Mouse (Mus musculus) limb, embryonic 14.5 days (tissue): Measurements from ENCODE around the gene Cdk15. TPM values are rescaled to one million over a fixed set of nuclear protein-coding genes. Genes with fewer than 3 reads are reported as not detected.
A peak's percentile ranks its signal among the peaks of the same experiment; 100 is the strongest.

Experiments used
- ATAC-seq: fragments of 200-750 bp; cut with Nextera tagmentation; 2 replicates; pipeline ENCODE4 v1.8.0; 2017; ENCODE audit warnings: low read depth, moderate number of reproducible peaks, moderate TSS enrichment; ENCODE audit not compliant: low FRiP score
- DNase-seq: peaks from one replicate; pipeline ENCODE4 v3.0.0-alpha.2; 2015; ENCODE audit warnings: low spot score
- H3K27ac ChIP-seq: fragments of 300-500 bp; sonication (generic); replicated peaks from 2 replicates; pipeline ENCODE4 v1.5.1; 2014; ENCODE audit warnings: low read depth, mild to moderate bottlenecking, low read length, moderate library complexity, mixed read lengths
- H3K27me3 ChIP-seq: fragments of 300-500 bp; sonication (generic); 2 replicates; pipeline ENCODE4 v1.6.1; 2014; ENCODE audit warnings: low read length, mixed read lengths; ENCODE audit not compliant: control insufficient read depth, insufficient read depth
- H3K36me3 ChIP-seq: fragments of 300-500 bp; sonication (generic); 2 replicates; pipeline ENCODE4 v1.6.1; 2014; ENCODE audit warnings: mild to moderate bottlenecking, low read length, moderate library complexity, mixed read lengths; ENCODE audit not compliant: control insufficient read depth, insufficient read depth
- H3K4me1 ChIP-seq: fragments of 300-500 bp; sonication (generic); 2 replicates; pipeline ENCODE4 v1.6.1; 2014; ENCODE audit warnings: antibody characterized with exemption, low read length, mixed read lengths; ENCODE audit not compliant: control insufficient read depth, insufficient read depth
- H3K4me2 ChIP-seq: fragments of 300-500 bp; sonication (generic); replicated peaks from 2 replicates; pipeline ENCODE4 v1.6.1; 2014; ENCODE audit warnings: low read depth, mild to moderate bottlenecking, low read length, moderate library complexity; ENCODE audit not compliant: severe bottlenecking
- H3K4me3 ChIP-seq: fragments of 300-500 bp; sonication (generic); replicated peaks from 2 replicates; pipeline ENCODE4 v1.5.1; 2014; ENCODE audit warnings: low read length
- H3K9ac ChIP-seq: fragments of 300-500 bp; sonication (generic); 2 replicates; pipeline ENCODE4 v1.6.1; 2014; ENCODE audit warnings: mild to moderate bottlenecking, low read depth, low read length, moderate library complexity; ENCODE audit not compliant: severe bottlenecking
- H3K9me3 ChIP-seq: fragments of 300-500 bp; sonication (generic); 2 replicates; pipeline ENCODE4 v1.6.1; 2016; ENCODE audit warnings: low read length; ENCODE audit not compliant: control insufficient read depth
- POLR2A ChIP-seq: fragments of 200-500 bp; IDR thresholded peaks from 2 replicates; pipeline ENCODE4 v1.8.0; 2012; ENCODE audit warnings: inconsistent platforms, mild to moderate bottlenecking, moderate library complexity, borderline replicate concordance; ENCODE audit not compliant: insufficient read depth, insufficient read length; ENCODE audit errors: extremely low read depth
- WGBS: fragments of 180-500 bp; shearing (Covaris S2); extraction: QIAGEN DNeasy Blood & Tissue Kit; methylation state at CpG from one replicate; pipeline ENCODE4 v1.1.7; 2014; 5-methylcytosine and 5-hydroxymethylcytosine counted together
- polyA plus RNA-seq, 2 experiments: library from polyadenylated mRNA; depleted of rRNA in 1 of 2; stranded (reverse) in 1 of 2; unstranded in 1 of 2; fragments of >200 nt; fragmentation: Nextera tagmentation in 1 of 2; extraction: Ambion mirVana in 1 of 2; gene quantifications; 2 replicates each; pipeline versions ENCODE4 v1.2.1 to v1.2.3; 2012 to 2014

The Cdk15 gene
- polyA plus RNA-seq, 2 experiments = 0.34 to 0.48 TPM

GRCm38 (mm10) chr1:59313154-59313940, 56.6 kb downstream of the Cdk15 start:
- no peak overlapping the region for H3K9ac ChIP-seq
- no peak for DNase-seq
- 73% methylated on average over 8 of the region's 8 CpGs for WGBS
- H3K4me1 ChIP-seq = peaks cover 6% of the 10 kb centered on the region; the same call in 1 of the 2 replicates
- ATAC-seq = no peak
- H3K36me3 ChIP-seq = no peaks in the 10 kb centered on the region
- H3K4me3 ChIP-seq = no peak overlapping the region
- no peaks in the 10 kb centered on the region for H3K9me3 ChIP-seq
- H3K4me2 ChIP-seq = no peak overlapping the region
- H3K27me3 ChIP-seq = no peaks in the 10 kb centered on the region
- TF ChIP-seq POLR2A = no peak
- no peak overlapping the region for H3K27ac ChIP-seq

GRCm38 (mm10) chr1:59315057-59315807, 58.5 kb downstream of the Cdk15 start:
- 20% methylated on average over 5 of the region's 5 CpGs for WGBS
- Histone ChIP-seq H3K9ac (no peak overlapping the region), H3K27me3 (no peaks in the 10 kb centered on the region), H3K4me1 (peaks cover 12% of the 10 kb centered on the region), H3K4me3 (no peak overlapping the region), H3K9me3 (no peaks in the 10 kb centered on the region), H3K36me3 (no peaks in the 10 kb centered on the region), H3K27ac (no peak overlapping the region), H3K4me2 (no peak overlapping the region)
- no peak for ATAC-seq
- no peak for TF ChIP-seq POLR2A
- DNase-seq = no peak

DNA sequence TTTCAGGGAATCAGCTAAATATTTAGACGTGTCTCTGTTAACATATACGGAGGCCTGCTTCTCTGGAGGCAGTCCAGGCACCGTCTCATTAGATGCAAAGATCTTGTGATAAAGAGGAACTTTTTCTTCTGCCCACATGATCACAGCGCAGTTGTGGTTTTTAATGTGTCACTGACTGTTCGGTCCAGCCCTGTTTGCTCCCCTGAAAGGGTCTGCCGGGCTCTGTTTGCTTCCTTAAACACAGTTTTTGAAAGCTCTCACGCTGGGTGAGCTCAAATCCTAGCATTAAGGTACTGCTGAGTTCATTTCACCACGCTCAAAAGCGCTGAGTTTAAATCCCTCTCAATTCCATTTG, 59.3 kb downstream of the Cdk15 start:
- no peaks in the 10 kb centered on the region for H3K9me3 ChIP-seq
- no peak overlapping the region for H3K4me2 ChIP-seq
- no peak for DNase-seq
- H3K27me3 ChIP-seq = no peaks in the 10 kb centered on the region
- H3K4me3 ChIP-seq = no peak overlapping the region
- 15% methylated on average over 9 of the region's 9 CpGs for WGBS
- peaks cover 9% of the 10 kb centered on the region for H3K4me1 ChIP-seq
- H3K27ac ChIP-seq = no peak overlapping the region
- no peak overlapping the region for H3K9ac ChIP-seq
- no peaks in the 10 kb centered on the region for H3K36me3 ChIP-seq
- TF ChIP-seq POLR2A = no peak
- ATAC-seq = no peak

- TF ChIP-seq POLR2A = no peak
- DNase-seq (peak; percentile 77), ATAC-seq (peak; percentile 47; the same call in 1 of the 2 replicates)
- Histone ChIP-seq H3K4me3 (0 out of 2 replicates have a peak overlapping the region, but pooled peaks have one; percentile 3), H3K27ac (no peak overlapping the region), H3K36me3 (no peaks in the 10 kb centered on the region), H3K4me1 (peaks cover 13% of the 10 kb centered on the region), H3K9me3 (no peaks in the 10 kb centered on the region), H3K4me2 (peak overlapping the region; percentile 29; the same call in 1 of the 2 replicates), H3K27me3 (no peaks in the 10 kb centered on the region), H3K9ac (no peak overlapping the region)
- 12% methylated on average over 6 of the region's 6 CpGs for WGBS
These were observed 59.8 kb downstream of the Cdk15 start for GRCm38 (mm10) chr1:59316386-59317051.

GRCm38 (mm10) chr1:59317397-59317796, 60.7 kb downstream of the Cdk15 start:
- DNase-seq = no peak
- H3K9me3 ChIP-seq = no peaks in the 10 kb centered on the region

More at GRCm38 (mm10) chr1:59317397-59317796, 60.7 kb downstream of the Cdk15 start:
- Histone ChIP-seq H3K4me3 (no peak overlapping the region), H3K27me3 (no peaks in the 10 kb centered on the region), H3K36me3 (no peaks in the 10 kb centered on the region), H3K4me1 (peaks cover 20% of the 10 kb centered on the region), H3K9ac (no peak overlapping the region), H3K27ac (no peak overlapping the region), H3K4me2 (no peak overlapping the region)
- no peak for TF ChIP-seq POLR2A
- ATAC-seq = no peak
- WGBS = 86% methylated on average over 1 of the region's 1 CpGs
